Mouse (Mus musculus): ENCODE results near the gene Smim20. TPM values are rescaled to one million over a fixed set of nuclear protein-coding genes. Genes with fewer than 3 reads are reported as not detected.

Gene Smim20
- total and polyA plus RNA-seq, 2 experiments from 2014 or later = 35.7 to 76.0 TPM

- Histone ChIP-seq H3K27me3 (ENCODE audit: insufficient read depth, low read length) (no peaks in the 10 kb centered on the region), H3K27ac (ENCODE audit: low read depth, low read length) (no peak overlapping the region), H3K9ac (replicated peaks; ENCODE audit: low read length, poor library complexity, severe bottlenecking) (no peak overlapping the region), H3K4me1 (ENCODE audit: insufficient read depth, low read length) (no peaks in the 10 kb centered on the region), H3K9me3 (ENCODE audit: low read length) (no peaks in the 10 kb centered on the region), H3K4me3 (ENCODE audit: low read depth, low read length) (no peak overlapping the region), H3K4me2 (ENCODE audit: low read depth, low read length, poor library complexity, severe bottlenecking) (no peak overlapping the region), H3K36me3 (ENCODE audit: insufficient read depth, low read length) (no peaks in the 10 kb centered on the region)
- 86% methylated on average over 7 of the region's 7 CpGs for WGBS
- DNase-seq (ENCODE audit: low spot score) = no peak
- no peak for TF ChIP-seq CTCF (IDR thresholded peaks at IDR 0.05)
- ATAC-seq (ENCODE audit: low FRiP score) = no peak
Measured at GRCm38 (mm10) chr5:53317885-53318466, 51.1 kb downstream of the Smim20 start.

GRCm38 (mm10) chr5:53320331-53320730 lies 53.4 kb downstream of the Smim20 start:
- Histone ChIP-seq H3K27me3 (ENCODE audit: insufficient read depth, low read length) (no peaks in the 10 kb centered on the region), H3K4me3 (ENCODE audit: low read depth, low read length) (no peak overlapping the region), H3K9ac (replicated peaks; ENCODE audit: low read length, poor library complexity, severe bottlenecking) (no peak overlapping the region), H3K4me1 (ENCODE audit: insufficient read depth, low read length) (no peaks in the 10 kb centered on the region), H3K9me3 (ENCODE audit: low read length) (no peaks in the 10 kb centered on the region), H3K4me2 (ENCODE audit: low read depth, low read length, poor library complexity, severe bottlenecking) (no peak overlapping the region), H3K36me3 (ENCODE audit: insufficient read depth, low read length) (no peaks in the 10 kb centered on the region), H3K27ac (ENCODE audit: low read depth, low read length) (no peak overlapping the region)
- ATAC-seq (ENCODE audit: low FRiP score) (no peak), DNase-seq (ENCODE audit: low spot score) (no peak)
- no peak for TF ChIP-seq CTCF (IDR thresholded peaks at IDR 0.05)
- WGBS = 40% methylated on average over 3 of the region's 3 CpGs

GRCm38 (mm10) chr5:53321901-53322300 lies 55.0 kb downstream of the Smim20 start:
- H3K9me3 ChIP-seq (ENCODE audit: low read length) = no peaks in the 10 kb centered on the region
- DNase-seq (ENCODE audit: low spot score) (no peak), ATAC-seq (ENCODE audit: low FRiP score) (no peak)
- H3K4me3 ChIP-seq (ENCODE audit: low read depth, low read length) = no peak overlapping the region
- no peaks in the 10 kb centered on the region for H3K36me3 ChIP-seq (ENCODE audit: insufficient read depth, low read length)
- no peak overlapping the region for H3K9ac ChIP-seq (replicated peaks; ENCODE audit: low read length, poor library complexity, severe bottlenecking)
- TF ChIP-seq CTCF (IDR thresholded peaks at IDR 0.05) = no peak
- H3K27ac ChIP-seq (ENCODE audit: low read depth, low read length) = no peak overlapping the region
- no peaks in the 10 kb centered on the region for H3K27me3 ChIP-seq (ENCODE audit: insufficient read depth, low read length)
- WGBS = 93% methylated on average over 9 of the region's 9 CpGs
- H3K4me1 ChIP-seq (ENCODE audit: insufficient read depth, low read length) = no peaks in the 10 kb centered on the region
- no peak overlapping the region for H3K4me2 ChIP-seq (ENCODE audit: low read depth, low read length, poor library complexity, severe bottlenecking)

- DNase-seq (ENCODE audit: low spot score) (no peak), ATAC-seq (ENCODE audit: low FRiP score) (no peak)
- H3K9ac ChIP-seq (replicated peaks; ENCODE audit: low read length, poor library complexity, severe bottlenecking) = no peak overlapping the region
- WGBS = 77% methylated on average over 11 of the region's 11 CpGs
- no peak overlapping the region for H3K4me3 ChIP-seq (ENCODE audit: low read depth, low read length)
- no peak overlapping the region for H3K27ac ChIP-seq (ENCODE audit: low read depth, low read length)
- no peaks in the 10 kb centered on the region for H3K4me1 ChIP-seq (ENCODE audit: insufficient read depth, low read length)
- H3K4me2 ChIP-seq (ENCODE audit: low read depth, low read length, poor library complexity, severe bottlenecking) = no peak overlapping the region
- H3K9me3 ChIP-seq (ENCODE audit: low read length) = no peaks in the 10 kb centered on the region
- H3K36me3 ChIP-seq (ENCODE audit: insufficient read depth, low read length) = no peaks in the 10 kb centered on the region
- no peak for TF ChIP-seq CTCF (IDR thresholded peaks at IDR 0.05)
- H3K27me3 ChIP-seq (ENCODE audit: insufficient read depth, low read length) = no peaks in the 10 kb centered on the region
Measured at GRCm38 (mm10) chr5:53322471-53322870, 55.6 kb downstream of the Smim20 start.

GRCm38 (mm10) chr5:53323121-53323520 lies 56.2 kb downstream of the Smim20 start:
- Histone ChIP-seq H3K4me2 (ENCODE audit: low read depth, low read length, poor library complexity, severe bottlenecking) (no peak overlapping the region), H3K9me3 (ENCODE audit: low read length) (no peaks in the 10 kb centered on the region), H3K4me3 (ENCODE audit: low read depth, low read length) (no peak overlapping the region), H3K27me3 (ENCODE audit: insufficient read depth, low read length) (no peaks in the 10 kb centered on the region), H3K36me3 (ENCODE audit: insufficient read depth, low read length) (no peaks in the 10 kb centered on the region), H3K27ac (ENCODE audit: low read depth, low read length) (no peak overlapping the region), H3K4me1 (ENCODE audit: insufficient read depth, low read length) (no peaks in the 10 kb centered on the region), H3K9ac (replicated peaks; ENCODE audit: low read length, poor library complexity, severe bottlenecking) (no peak overlapping the region)
- no peak for ATAC-seq (ENCODE audit: low FRiP score)
- WGBS = 76% methylated on average over 7 of the region's 7 CpGs
- no peak for TF ChIP-seq CTCF (IDR thresholded peaks at IDR 0.05)
- DNase-seq (ENCODE audit: low spot score) = no peak

GRCm38 (mm10) chr5:53324256-53324655 lies 57.4 kb downstream of the Smim20 start:
- H3K4me3 ChIP-seq (ENCODE audit: low read depth, low read length) = no peak overlapping the region
- no peak overlapping the region for H3K9ac ChIP-seq (replicated peaks; ENCODE audit: low read length, poor library complexity, severe bottlenecking)
- H3K27ac ChIP-seq (ENCODE audit: low read depth, low read length) = no peak overlapping the region
- no peaks in the 10 kb centered on the region for H3K4me1 ChIP-seq (ENCODE audit: insufficient read depth, low read length)
- H3K4me2 ChIP-seq (ENCODE audit: low read depth, low read length, poor library complexity, severe bottlenecking) = no peak overlapping the region
- 81% methylated on average over 3 of the region's 3 CpGs for WGBS
- H3K27me3 ChIP-seq (ENCODE audit: insufficient read depth, low read length) = no peaks in the 10 kb centered on the region
- H3K36me3 ChIP-seq (ENCODE audit: insufficient read depth, low read length) = no peaks in the 10 kb centered on the region
- ATAC-seq (ENCODE audit: low FRiP score) (no peak), DNase-seq (ENCODE audit: low spot score) (no peak)
- no peaks in the 10 kb centered on the region for H3K9me3 ChIP-seq (ENCODE audit: low read length)
- TF ChIP-seq CTCF (IDR thresholded peaks at IDR 0.05) = no peak

Measured in midbrain, postnatal 0 days (tissue).